In the genomic region with DNA sequence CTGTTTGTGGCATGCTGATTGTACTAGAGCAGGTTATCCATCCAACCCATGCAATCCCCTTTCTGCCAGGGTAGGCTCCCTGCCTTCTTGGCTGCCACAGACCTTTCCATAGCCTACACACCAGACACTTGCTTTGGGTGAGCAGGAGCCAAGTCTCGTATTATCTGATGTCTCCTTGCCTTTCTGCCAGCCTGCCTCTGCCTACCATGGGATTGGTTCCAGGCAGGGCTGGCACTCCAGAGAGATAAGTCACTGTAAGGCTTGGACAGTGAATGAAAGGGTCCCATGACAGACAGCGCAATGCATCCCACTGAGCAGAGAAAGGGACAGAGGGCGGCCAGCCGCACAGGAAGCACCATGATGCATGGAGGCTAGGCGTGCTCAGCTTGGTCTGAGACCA, we compare ENCODE assay signal across 14 mouse cellular contexts.
"Had no signal": no experiment of that assay in that cellular context is flagged by ENCODE, and none has a peak within 500 bp of the region (broad histone marks: within the 10 kb centered on the region; RNA-seq: fewer than 3 reads in every experiment).

No protein-coding gene starts in this region.

- DNase-seq: kidney, adult 11 months; kidney, adult 9 months; lung, postnatal 10 days; lung, postnatal 4 days; midbrain, embryonic 14.5 days; right cerebral cortex, postnatal 14 days; thymus, adult 2 months; thymus, postnatal 25 days had no signal

- H3K36me3 ChIP-seq: liver, embryonic 12.5 days; stomach, embryonic 15.5 days had no signal

- H3K27me3 ChIP-seq: limb, embryonic 15.5 days; liver, embryonic 12.5 days; stomach, embryonic 15.5 days had no signal

- H3K9me3 ChIP-seq: limb, embryonic 15.5 days; liver, embryonic 12.5 days; stomach, embryonic 15.5 days had no signal

- H3K27ac ChIP-seq: kidney, postnatal 0 days; left cerebral cortex, adult 2 months; limb, embryonic 15.5 days; liver, embryonic 12.5 days; stomach, embryonic 15.5 days had no signal

- H3K9ac ChIP-seq: limb, embryonic 15.5 days; liver, embryonic 12.5 days; lung, embryonic 14.5 days; stomach, embryonic 15.5 days had no signal

- H3K4me2 ChIP-seq: limb, embryonic 15.5 days; liver, embryonic 12.5 days; lung, embryonic 14.5 days; stomach, embryonic 15.5 days had no signal

- H3K4me3 ChIP-seq: left cerebral cortex, adult 2 months; limb, embryonic 15.5 days; liver, embryonic 12.5 days; stomach, embryonic 15.5 days had no signal

- ATAC-seq: liver, embryonic 12.5 days had no signal
